Mouse (Mus musculus) effector memory CD4-positive, alpha-beta T cell, adult 5 months (primary cell): Measurements from ENCODE around the gene Chd5. TPM values are rescaled to one million over a fixed set of nuclear protein-coding genes. Genes with fewer than 3 reads are reported as not detected.

Source experiments
- polyA plus RNA-seq: library from polyadenylated mRNA; unstranded; fragments of 100-300 nt; shearing (Covaris generic); gene quantifications from one replicate; pipeline ENCODE4 v1.2.1, GENCODE M21; 2017

Chd5 gene
- polyA plus RNA-seq, result not detected

DNA sequence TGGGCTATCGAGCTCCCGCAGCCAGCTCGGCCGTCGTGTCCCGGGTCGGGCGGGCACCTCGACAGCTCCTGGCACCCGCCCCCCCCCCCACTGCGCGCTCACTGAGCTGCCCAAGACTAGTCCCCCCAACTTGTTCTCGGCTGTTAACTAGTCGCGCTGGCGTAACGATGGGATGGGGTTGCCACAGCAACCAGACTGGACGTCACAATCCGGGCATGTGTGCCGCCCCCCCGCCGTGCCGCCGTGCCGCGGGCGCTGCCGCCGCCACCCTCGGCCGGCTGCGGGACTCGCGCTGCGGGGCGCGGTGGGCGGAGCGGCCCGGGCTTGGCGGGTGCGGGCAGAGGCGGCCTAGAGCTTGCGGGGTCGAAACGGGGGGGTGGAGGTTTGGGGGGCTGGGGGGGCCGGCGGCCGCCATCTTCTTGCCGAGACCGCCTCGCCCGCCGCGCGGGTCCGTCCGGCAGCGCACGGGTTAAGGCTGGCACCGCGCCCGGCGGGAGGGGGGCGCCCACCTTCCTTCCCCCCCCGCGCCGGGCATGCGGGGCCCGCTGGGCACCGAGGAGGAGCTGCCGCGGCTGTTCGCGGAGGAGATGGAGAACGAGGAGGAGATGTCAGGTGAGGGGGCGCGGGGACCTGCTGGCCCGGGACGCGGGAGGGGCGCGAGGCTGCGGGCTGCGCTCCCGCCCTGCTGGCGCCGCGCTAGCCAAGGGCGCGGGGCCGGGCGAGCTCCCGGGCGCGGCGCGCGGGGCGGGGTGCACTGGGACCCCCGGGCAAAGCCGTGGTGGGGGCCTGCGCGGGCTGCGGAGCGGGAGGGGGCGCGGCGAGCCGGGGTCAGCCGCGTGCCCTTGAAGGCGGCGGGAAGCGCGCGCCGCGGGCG, at the start of gene Chd5:
Gene Chd5, plus strand, starts transcription at position 233 of the 874 bp plus-strand sequence.

GRCm38 (mm10) chr4:152291562-152291961, 46.9 kb upstream of the Chd5 start, which contains the start of gene Hes3:
Gene Hes3, minus strand, starts transcription at chr4:152291662.

DNA sequence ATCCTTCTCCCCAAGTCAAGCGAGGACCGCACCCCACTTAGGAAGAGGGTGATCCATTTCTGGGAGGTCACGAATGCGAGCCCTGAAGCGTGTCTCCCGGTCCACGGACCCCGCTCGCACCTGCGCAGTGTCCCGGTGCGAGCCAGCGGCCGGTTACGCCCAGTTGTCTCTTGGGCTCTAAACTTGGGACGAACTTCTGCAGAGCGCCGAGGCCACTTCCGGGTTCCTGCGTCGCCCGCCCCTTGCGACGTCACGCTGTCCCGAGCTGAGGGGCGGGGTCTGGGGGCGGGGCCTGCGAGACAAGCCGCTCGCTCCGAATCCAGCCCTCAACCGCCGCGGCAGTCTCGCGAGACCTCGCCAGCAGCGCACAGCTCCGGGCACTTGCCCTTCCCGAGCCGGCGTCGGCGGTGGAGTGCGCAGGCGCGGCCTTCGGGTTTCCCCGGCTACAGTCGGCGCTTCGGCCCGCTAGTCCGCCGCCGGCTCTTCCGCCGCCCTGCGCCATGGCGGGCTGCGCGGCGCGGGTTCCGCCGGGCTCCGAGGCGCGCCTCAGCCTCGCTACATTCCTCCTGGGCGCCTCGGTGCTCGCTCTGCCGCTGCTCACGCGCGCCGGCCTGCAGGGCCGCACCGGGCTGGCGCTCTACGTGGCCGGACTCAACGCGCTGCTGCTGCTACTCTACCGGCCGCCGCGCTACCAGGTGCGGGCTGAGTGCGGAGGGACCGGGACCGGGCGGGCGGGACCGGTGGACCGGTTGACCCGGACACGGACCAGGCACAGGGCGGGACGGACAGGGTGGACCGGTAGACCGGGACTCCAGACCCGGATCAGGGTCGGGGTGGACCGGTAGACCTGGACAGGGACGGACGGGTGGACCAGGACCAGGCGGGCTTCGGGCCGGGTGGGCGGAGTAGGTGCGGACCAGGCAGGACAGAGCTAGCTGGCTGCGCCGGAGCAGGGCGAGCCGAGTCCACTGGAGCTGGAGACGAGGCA, 41.3 kb upstream of the Chd5 start, which contains the start of gene Icmt:
Gene Icmt, plus strand, starts transcription at position 354 of the 988 bp plus-strand sequence.

GRCm38 (mm10) chr4:152318517-152319234, 19.8 kb upstream of the Chd5 start, which contains the start of gene Rnf207:
Gene Rnf207, minus strand, starts transcription at chr4:152318993.

GRCm38 (mm10) chr4:152325574-152326411, 12.7 kb upstream of the Chd5 start, which contains the start of gene Rpl22:
Gene Rpl22, plus strand, starts transcription at chr4:152325742.

Other genes starting within 250 kb of the Chd5 start
- gene Tnfrsf25, start 222.7 kb upstream of the Chd5 start, polyA plus RNA-seq, result 177 TPM
- gene Espn, start 186.3 kb upstream of the Chd5 start, polyA plus RNA-seq, result 38.1 TPM
- not detected for gene Hes2, start 179.8 kb upstream of the Chd5 start, polyA plus RNA-seq
- gene Acot7, start 160.5 kb upstream of the Chd5 start, polyA plus RNA-seq, result 88.1 TPM
- gene Gpr153, start 64.4 kb upstream of the Chd5 start, polyA plus RNA-seq, result 0.20 TPM
- gene Hes3, start 47.0 kb upstream of the Chd5 start, polyA plus RNA-seq, result not detected
- 20.6 TPM for gene Icmt, start 41.4 kb upstream of the Chd5 start, polyA plus RNA-seq
- not detected for gene Rnf207, start 19.7 kb upstream of the Chd5 start, polyA plus RNA-seq
- 461 TPM for gene Rpl22, start 12.9 kb upstream of the Chd5 start, polyA plus RNA-seq
- 2.0 TPM for gene Nphp4, start 138.1 kb downstream of the Chd5 start, polyA plus RNA-seq
- gene Kcnab2, start 139.2 kb downstream of the Chd5 start, polyA plus RNA-seq, result 119 TPM